Mouse (Mus musculus) lung, adult 2 months (tissue): ENCODE results near the gene Med9. TPM values are rescaled to one million over a fixed set of nuclear protein-coding genes. Genes with fewer than 3 reads are reported as not detected.

ENCODE experiments used
- DNase-seq: peaks from one replicate; pipeline ENCODE4 v3.0.0; 2022
- H3K4me1 ChIP-seq: fragments of 200-500 bp; 2 replicates; pipeline ENCODE4 v1.6.1; 2011; ENCODE audit warnings: low read length; ENCODE audit not compliant: control insufficient read depth, insufficient read depth
- H3K4me3 ChIP-seq: fragments of 200-500 bp; replicated peaks from 2 replicates; pipeline ENCODE3; 2011; ENCODE audit warnings: low read depth, mild to moderate bottlenecking, control low read depth, low read length; ENCODE audit errors: extremely low read depth
- CTCF ChIP-seq: fragments of 200-500 bp; IDR thresholded peaks from 2 replicates; pipeline ENCODE4 v1.5.1; 2011; ENCODE audit warnings: mild to moderate bottlenecking, low read length, control low read depth; ENCODE audit not compliant: insufficient read depth
- POLR2A ChIP-seq: fragments of 200-500 bp; IDR thresholded peaks from 2 replicates; pipeline ENCODE4 v1.6.1; 2011; ENCODE audit warnings: low read depth, mild to moderate bottlenecking, control low read depth, low read length, borderline replicate concordance; ENCODE audit errors: extremely low read depth
- WGBS: fragments of 180-500 bp; shearing (Covaris S2); methylation state at CpG from one replicate; pipeline ENCODE4 v1.1.7; 2018; 5-methylcytosine and 5-hydroxymethylcytosine counted together
- polyA plus RNA-seq: library from polyadenylated mRNA; depleted of rRNA; stranded (reverse); fragments of >200 nt; gene quantifications from 2 replicates; pipeline ENCODE4 v1.2.3, GENCODE M21; 2012

The Med9 gene
- polyA plus RNA-seq, 1 experiment, result 21.5 TPM

- DNase-seq, result peak; percentile 53
- TF ChIP-seq POLR2A (no peak), CTCF (no peak)
- 1% methylated on average over 33 of the region's 33 CpGs for WGBS
- Histone ChIP-seq H3K4me1 (peaks cover 7% of the 10 kb centered on the region; the same call in 1 of the 2 replicates), H3K4me3 (peak overlapping the region; percentile 49)
Observed at GRCm38 (mm10) chr11:59964163-59964758, 16.3 kb downstream of the Med9 start.

- DNase-seq, result peak; percentile 84
- WGBS, result 0% methylated on average over 28 of the region's 28 CpGs
- TF ChIP-seq POLR2A (peak; percentile 93; the same call in 1 of the 2 replicates), CTCF (no peak)
- H3K4me1 ChIP-seq, result peaks cover 7% of the 10 kb centered on the region; the same call in 1 of the 2 replicates
- peak within 1 kb of the TSS; percentile 49 for H3K4me3 ChIP-seq
Observed at GRCm38 (mm10) chr11:59964818-59965217, 16.8 kb downstream of the Med9 start, which contains the start of gene Rasd1. TSS of gene Rasd1 (minus strand) at chr11:59964944.

- WGBS, result 22% methylated on average over 25 of the region's 25 CpGs
- H3K4me3 ChIP-seq, result peak overlapping the region; percentile 49
- peaks cover 7% of the 10 kb centered on the region; the same call in 1 of the 2 replicates for H3K4me1 ChIP-seq
- peak; percentile 83 for DNase-seq
- TF ChIP-seq CTCF (peak; percentile 74), POLR2A (no peak)
Observed at GRCm38 (mm10) chr11:59965227-59966101, 17.5 kb downstream of the Med9 start.

GRCm38 (mm10) chr11:59966102-59966483, 18.1 kb downstream of the Med9 start:
- 55% methylated on average over 4 of the region's 4 CpGs for WGBS
- peaks cover 7% of the 10 kb centered on the region; the same call in 1 of the 2 replicates for H3K4me1 ChIP-seq
- no peak overlapping the region for H3K4me3 ChIP-seq
- TF ChIP-seq CTCF, result no peak
- TF ChIP-seq POLR2A, result no peak
- no peak for DNase-seq

- H3K4me1 ChIP-seq, result peaks cover 7% of the 10 kb centered on the region; the same call in 1 of the 2 replicates
- 100% methylated on average over 1 of the region's 1 CpGs for WGBS
- no peak for DNase-seq
- no peak overlapping the region for H3K4me3 ChIP-seq
- no peak for TF ChIP-seq POLR2A
- no peak for TF ChIP-seq CTCF
Observed at GRCm38 (mm10) chr11:59967765-59968164, 19.8 kb downstream of the Med9 start.

GRCm38 (mm10) chr11:59970780-59971179, 22.8 kb downstream of the Med9 start:
- 64% methylated on average over 5 of the region's 5 CpGs for WGBS
- DNase-seq, result no peak
- Histone ChIP-seq H3K4me1 (no peaks in the 10 kb centered on the region), H3K4me3 (no peak overlapping the region)
- no peak for TF ChIP-seq CTCF
- TF ChIP-seq POLR2A, result no peak

- DNase-seq, result no peak
- 55% methylated on average over 2 of the region's 2 CpGs for WGBS
- Histone ChIP-seq H3K4me1 (no peaks in the 10 kb centered on the region), H3K4me3 (no peak overlapping the region)
- no peak for TF ChIP-seq CTCF
- no peak for TF ChIP-seq POLR2A
Observed at GRCm38 (mm10) chr11:59971691-59972090, 23.7 kb downstream of the Med9 start.

- no peak for DNase-seq
- Histone ChIP-seq H3K4me1 (no peaks in the 10 kb centered on the region), H3K4me3 (no peak overlapping the region)
- WGBS, result 86% methylated on average over 5 of the region's 5 CpGs
- TF ChIP-seq CTCF (no peak), POLR2A (no peak)
Observed at GRCm38 (mm10) chr11:59973389-59973788, 25.4 kb downstream of the Med9 start.

GRCm38 (mm10) chr11:59975241-59975640, 27.2 kb downstream of the Med9 start:
- WGBS, result 60% methylated on average over 10 of the region's 10 CpGs

More at GRCm38 (mm10) chr11:59975241-59975640, 27.2 kb downstream of the Med9 start:
- no peak for DNase-seq
- Histone ChIP-seq H3K4me1 (no peaks in the 10 kb centered on the region), H3K4me3 (no peak overlapping the region)
- TF ChIP-seq POLR2A (no peak), CTCF (no peak)
